Mouse (Mus musculus): ENCODE measurements at regions not wholly inside any gene's neighbourhood (a gene's known extent, or its start where the extent isn't known, plus 50 kb on each side); places are given as distances from the start of the nearest gene placed in this dataset.

DNA sequence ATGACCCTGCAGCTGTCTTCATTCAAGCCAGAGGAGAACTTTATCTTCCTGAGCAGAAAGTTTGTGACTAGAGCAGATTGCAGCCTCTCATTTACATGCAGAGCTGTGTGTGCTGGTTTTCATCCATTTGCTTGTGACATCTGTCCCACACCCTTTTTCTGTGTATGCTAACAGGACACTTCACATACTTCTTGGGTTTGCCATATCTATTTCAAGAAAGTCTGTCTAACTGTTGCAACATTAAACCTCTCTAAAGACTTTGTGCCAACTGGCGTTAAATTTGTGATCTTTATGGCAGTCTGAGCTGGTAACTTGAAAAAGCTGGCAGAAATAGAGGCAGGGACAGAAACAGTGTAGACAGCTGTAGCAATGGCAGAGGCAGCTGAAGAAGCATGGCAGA is 685.0 kb downstream of the Zfp619 start:
- no peak for TF ChIP-seq POLR2A (IDR thresholded peaks at IDR 0.05; ENCODE audit: low read depth, low read length)
- no peak for TF ChIP-seq CTCF (conservative IDR thresholded peaks at IDR 0.05; ENCODE audit: insufficient read depth, insufficient read length, low read depth, low read length)
